Mouse (Mus musculus) ovary, postnatal 10 days (tissue): Measurements from ENCODE around the gene Cenpf.

Source experiments
- DNase-seq: peaks from one replicate; pipeline ENCODE4 v3.0.0; 2022; ENCODE audit warnings: low spot score

The Cenpf gene

DNA sequence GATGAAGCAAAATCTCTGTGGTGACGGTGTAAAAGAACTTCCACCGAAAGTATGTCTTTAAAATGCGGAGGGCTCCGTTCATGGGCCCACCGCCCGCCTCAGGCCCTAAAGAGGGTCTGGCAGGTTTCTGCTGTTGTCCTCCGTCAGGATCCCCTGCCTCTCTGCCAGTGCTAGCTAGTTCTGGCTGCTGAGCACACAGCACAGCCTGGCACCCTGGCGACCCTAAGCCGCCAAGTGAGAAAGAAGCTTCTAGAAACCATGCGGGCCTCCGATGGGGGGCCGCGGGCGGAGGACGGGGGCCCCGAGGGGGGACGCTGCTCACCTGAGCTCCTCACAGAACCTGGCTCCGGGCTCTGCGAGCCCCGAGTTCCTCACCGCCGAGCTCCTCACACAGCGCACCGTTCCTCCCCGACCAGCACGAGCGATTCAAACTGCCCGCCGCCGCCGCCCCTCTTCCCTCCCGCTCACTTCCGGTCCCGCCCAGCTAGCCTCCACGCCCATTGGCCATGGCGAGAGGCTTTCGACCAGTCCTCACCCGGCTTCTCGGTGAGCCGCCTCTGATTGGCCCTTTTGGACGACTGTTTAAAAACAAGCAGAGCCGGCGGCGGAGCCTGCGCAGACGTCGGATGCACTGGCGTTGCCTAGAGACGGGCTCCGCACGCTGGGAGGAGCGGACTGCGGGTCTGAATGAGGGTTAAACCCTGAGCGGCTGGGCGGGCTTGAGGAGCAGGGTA is at the start of gene Cenpf:
TSS of gene Cenpf (minus strand) at position 433 of the 734 bp plus-strand sequence.
- peak; percentile 92 for DNase-seq

DNA sequence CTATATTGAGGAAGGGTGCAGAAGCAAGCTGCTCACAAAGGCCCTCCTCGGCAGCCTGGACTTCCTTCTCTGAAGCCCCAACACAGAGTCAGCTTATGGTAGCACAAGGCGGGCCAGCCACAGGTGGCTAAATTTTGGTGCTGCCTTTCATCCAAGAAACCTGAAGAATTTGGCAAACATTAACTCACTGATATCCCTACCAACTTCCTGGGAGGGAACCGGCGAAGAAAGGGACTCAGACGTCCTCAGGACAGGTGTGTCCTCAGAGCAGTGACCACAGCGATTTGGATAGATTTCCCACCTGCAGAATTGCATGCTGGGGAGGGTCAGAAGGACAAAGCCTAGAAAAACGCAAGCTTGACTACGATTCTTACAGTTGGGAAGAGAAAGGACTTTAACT is 44.3 kb upstream of the Cenpf start:
- DNase-seq = no peak

DNA sequence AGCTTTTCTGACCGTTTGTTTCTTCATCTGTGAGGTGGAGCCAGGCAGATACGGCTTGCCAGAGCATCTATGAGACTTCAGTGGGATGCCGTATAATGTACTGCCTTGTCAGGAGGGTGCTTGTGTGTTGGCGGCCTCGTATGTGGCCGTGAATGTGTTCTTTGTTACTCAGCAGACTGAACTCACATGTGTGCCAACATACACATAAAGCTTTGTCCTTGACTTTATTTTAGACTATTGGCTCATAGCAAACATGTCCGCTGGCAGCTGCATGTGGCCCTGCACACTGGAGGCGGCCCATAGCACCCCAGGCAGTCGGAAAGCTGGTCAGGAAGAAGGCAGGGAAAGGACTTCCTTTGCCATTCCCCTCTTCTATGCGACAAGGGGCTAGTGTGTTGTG is 43.8 kb upstream of the Cenpf start:
- DNase-seq = no peak

GRCm38 (mm10) chr1:189729141-189729815 is 41.4 kb upstream of the Cenpf start:
- DNase-seq = no peak

- DNase-seq = no peak
Measured at GRCm38 (mm10) chr1:189728784-189729115, 40.9 kb upstream of the Cenpf start.

GRCm38 (mm10) chr1:189727884-189728783 is 40.2 kb upstream of the Cenpf start, which contains the start of gene Ptpn14:
TSS of gene Ptpn14 (plus strand) at chr1:189728268.
- peak; percentile 73 for DNase-seq

DNA sequence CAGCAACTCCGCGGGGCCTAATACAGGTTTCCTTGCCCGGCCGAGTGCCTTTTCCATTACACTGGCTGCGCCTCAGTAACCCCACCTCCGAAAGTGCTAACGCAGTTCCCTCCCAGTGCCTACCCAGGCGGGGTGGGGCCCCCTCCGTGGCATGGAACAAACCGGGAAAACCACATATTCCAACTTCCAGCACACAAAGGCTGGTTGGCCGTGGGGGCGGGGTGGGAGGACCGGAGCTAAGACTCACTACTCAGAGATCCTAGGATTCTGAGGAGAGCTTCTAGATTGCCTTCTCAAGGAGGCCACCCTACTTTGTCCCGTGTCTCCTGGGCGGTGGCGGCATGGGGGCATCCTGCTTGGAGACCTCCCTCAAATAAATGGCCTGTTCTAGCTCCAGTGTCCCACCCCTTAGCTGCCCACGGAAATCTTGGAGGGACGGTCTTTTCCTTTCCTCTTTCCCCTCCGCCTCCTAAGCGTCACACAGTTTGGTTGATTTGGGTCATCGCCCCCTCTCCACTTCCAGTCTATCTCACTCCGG is 39.5 kb upstream of the Cenpf start:
- peak; percentile 52 for DNase-seq

GRCm38 (mm10) chr1:189726121-189726520 is 38.2 kb upstream of the Cenpf start:
- DNase-seq = no peak

DNA sequence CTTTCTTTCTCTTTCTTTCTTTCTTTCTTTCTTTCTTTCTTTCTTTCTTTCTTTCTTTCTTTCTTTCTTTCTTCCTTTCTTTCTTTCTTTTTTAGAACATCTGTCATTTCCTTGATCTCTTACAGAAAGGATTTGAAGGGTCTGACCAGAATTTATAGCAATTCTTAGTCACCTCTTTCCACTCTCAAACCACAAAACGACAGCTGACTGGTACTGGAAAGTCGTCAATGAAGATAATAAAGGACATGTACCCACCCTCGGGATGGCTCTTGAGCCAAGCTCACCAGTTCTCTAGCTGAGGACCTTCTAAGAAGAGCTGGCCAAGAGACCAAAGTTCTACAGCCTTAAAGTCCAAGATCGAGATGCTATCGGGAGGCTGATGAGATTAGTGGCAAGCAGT is 30.7 kb upstream of the Cenpf start:
- no peak for DNase-seq

- DNase-seq = no peak
Measured at GRCm38 (mm10) chr1:189717546-189717945, 29.7 kb upstream of the Cenpf start.

DNA sequence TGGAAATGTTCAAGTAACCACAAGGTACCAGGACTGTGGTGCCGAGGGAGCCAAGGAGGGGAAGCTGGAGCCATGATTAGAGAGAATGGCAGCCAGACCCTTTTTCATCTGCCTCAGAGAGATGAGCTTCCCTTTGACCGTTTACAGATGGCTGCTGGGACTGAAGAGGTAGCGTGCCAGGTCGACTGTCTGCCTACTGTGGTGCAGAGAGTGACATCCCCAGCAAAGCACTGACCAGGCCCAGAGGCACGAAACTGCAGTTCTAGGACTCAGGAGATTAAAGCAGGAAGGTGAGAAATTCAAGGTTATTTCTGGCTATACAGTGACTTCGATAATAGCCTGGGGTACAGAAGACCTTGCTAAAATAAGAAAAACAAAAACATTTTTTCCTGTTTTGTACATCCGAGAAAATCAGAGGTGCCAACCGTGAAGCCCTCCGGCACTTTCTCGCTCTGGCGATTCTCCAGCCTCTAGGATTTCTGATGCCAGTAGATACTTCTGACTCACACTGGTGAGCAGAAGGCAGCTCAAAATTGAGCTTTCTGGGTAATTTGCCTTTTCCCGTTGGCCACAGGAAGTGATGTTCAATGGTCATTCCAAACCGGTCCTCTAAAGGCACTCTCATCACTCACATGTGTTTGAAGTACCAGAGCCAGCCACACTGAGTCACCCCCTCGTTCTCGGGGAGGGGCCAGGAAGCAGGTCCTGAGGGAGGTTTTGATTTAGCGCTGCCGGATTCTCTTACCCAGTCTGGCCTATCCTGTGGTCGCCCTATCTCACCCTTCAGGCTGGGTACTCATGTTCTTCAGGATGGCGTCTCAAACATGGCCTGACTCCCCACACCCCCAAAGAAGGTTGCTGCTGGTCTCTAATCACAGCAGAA is 28.3 kb upstream of the Cenpf start:
- DNase-seq = no peak

DNA sequence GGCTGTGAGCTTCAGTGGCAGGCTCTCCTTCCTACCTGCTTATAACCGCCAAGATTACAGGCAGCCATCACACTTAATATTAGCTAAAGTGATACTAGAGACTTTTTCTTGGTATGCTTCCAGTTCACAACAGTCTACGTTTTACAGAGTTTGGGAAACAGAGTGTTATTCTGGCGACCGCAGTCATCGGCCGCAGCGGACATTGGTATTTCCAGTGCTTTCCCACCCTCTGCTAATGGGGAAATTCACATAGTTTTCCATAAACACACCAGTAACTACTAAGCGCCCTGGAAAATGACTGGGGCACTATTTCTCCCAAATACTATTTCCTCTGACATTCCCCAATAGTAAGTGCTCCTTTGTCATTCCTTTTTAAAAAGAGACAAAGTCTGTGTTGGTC is 21.1 kb upstream of the Cenpf start:
- DNase-seq = no peak

DNA sequence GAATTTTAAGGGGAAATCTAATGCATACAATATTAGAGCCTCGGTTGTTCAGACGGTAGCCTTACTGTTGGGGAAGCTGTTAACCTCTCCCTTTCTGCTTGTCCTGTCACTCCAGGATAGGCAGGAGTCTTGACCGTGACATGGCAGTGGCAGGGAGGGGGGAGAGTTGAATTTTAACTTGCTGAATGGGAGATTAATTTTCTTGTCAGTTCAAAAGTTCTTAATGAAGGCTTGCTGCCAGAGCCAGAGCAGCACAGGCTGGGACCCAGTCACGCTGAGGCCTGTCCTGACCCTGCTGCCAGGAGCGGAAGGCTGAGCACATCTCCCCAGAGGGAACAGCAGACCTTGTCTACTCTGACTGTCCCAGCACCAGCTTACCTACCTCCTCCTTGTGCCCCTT is 19.5 kb upstream of the Cenpf start:
- DNase-seq = no peak

- DNase-seq = no peak
Measured at GRCm38 (mm10) chr1:189707014-189707413, 19.1 kb upstream of the Cenpf start.

- no peak for DNase-seq
Measured at GRCm38 (mm10) chr1:189706040-189706645, 18.3 kb upstream of the Cenpf start.

DNA sequence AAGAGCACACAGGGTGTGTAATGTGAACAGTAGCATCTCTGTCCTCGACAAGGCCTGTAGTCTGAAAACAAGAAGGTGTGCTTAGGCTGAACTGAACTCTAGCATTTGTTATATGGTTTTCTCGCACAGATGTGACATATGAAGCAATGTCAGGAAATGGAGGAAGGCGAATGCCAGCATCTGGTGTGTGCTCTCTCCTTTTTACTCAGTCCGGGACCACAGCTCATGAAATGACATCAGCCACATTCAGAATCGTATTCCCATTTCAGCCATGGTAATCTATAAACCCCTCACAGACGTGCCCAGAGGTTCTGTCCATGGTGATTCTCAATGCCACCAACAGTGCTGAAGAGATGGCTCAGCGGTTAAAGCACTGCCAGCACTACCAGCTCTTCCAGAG is 15.7 kb upstream of the Cenpf start:
- no peak for DNase-seq

DNA sequence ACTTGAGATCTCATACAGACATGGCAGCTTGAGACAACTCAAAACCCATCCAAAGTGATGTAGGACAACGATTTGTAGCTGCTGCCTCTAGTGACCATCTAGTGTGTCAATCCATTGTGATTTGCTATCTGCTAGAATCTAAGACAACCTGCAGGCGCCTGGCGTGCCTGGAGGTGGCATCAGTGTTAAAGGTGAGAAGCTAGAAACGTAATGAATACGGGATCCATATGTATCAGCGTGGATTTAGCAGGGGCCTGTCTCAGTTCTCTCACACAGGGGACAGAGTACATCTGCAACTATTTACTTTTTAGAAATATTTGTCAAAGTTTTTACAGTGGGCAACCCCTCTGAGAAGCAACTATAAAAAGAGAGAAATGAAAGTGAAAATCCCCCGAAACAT is 15.3 kb upstream of the Cenpf start:
- DNase-seq = no peak

DNA sequence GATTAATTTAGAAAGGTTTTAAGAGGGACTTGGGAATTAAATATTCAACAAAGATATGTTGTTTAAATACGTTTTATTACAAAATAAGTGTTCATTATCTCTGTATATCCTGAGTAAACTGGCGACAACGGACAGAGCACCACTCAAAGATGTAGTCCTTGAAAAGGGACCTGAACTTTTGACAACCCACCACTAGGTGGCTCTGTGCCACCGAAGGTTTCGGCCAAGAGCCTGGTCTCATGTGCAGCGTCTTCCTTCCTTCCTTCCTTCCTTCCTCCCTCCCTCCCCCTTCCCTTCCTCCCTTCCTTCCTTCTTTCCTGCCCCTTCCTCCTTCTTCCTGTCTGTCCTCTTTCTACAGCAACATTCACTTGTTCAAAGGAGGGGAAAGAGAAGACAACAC is 13.1 kb upstream of the Cenpf start:
- peak; percentile 33 for DNase-seq

DNA sequence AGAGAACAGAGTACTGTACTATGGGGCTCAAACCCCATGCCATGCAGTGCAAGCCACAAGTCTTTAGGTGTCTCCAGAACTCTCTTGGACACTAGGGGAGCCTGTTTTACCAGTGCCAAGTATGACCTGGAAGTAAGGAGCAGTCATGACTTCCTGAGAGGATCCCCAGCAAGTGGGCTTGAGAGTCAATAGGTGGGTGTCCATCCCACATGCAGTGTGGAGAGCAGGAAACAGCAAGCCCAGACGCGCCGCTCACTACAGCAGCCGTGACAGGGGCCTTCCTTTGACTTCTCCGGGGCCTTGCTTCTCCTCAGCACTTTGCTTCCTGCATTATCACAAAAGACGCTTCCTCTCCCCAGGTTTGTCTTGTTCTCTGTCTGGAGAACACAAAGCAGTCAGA is 12.3 kb upstream of the Cenpf start:
- no peak for DNase-seq

- DNase-seq = no peak
Measured at GRCm38 (mm10) chr1:189698416-189698815, 10.5 kb upstream of the Cenpf start.

- no peak for DNase-seq
Measured at GRCm38 (mm10) chr1:189695321-189695720, 7.4 kb upstream of the Cenpf start.
